Comparison of ENCODE assay signal across 8 mouse cellular contexts in genomic region chr5:122951913-122952641, GRCm38 (mm10). TPM values are rescaled to one million over a fixed set of nuclear protein-coding genes. Genes with fewer than 3 reads are reported as not detected.
DNase-seq lines count a peak whose midpoint lies in the region; ATAC-seq and TF ChIP-seq lines count a peak whose summit lies in the region.

No protein-coding gene starts in this region.

- H3K4me1 ChIP-seq in bone marrow, adult 2 months (ENCODE audit: control insufficient read depth, insufficient read depth, low read length): peaks cover 1% of the 10 kb centered on the region
- H3K4me1 ChIP-seq in forebrain, embryonic 11.5 days (replicated peaks; ENCODE audit: control insufficient read depth, insufficient read depth, low read length): peaks cover 23% of the 10 kb centered on the region
- peaks cover 25% of the 10 kb centered on the region for H3K4me1 ChIP-seq in intestine, embryonic 15.5 days (replicated peaks)
- H3K4me1 ChIP-seq in liver, postnatal 0 days (ENCODE audit: insufficient read depth): peaks cover 29% of the 10 kb centered on the region

- WGBS in bone marrow, adult 2 months: 6% methylated on average over 59 of the region's 59 CpGs
- 1% methylated on average over 58 of the region's 59 CpGs for WGBS in forebrain, embryonic 11.5 days
- WGBS in intestine, embryonic 15.5 days: 6% methylated on average over 59 of the region's 59 CpGs
- 8% methylated on average over 59 of the region's 59 CpGs for WGBS in liver, postnatal 0 days (ENCODE audit: insufficient replicate concordance)

- peak overlapping the region; percentile 60 for H3K9ac ChIP-seq in forebrain, embryonic 11.5 days (ENCODE audit: low read length)
- peak overlapping the region; percentile 48 for H3K9ac ChIP-seq in intestine, embryonic 15.5 days
- peak overlapping the region; percentile 37; the same call in 1 of the 2 replicates for H3K9ac ChIP-seq in liver, postnatal 0 days (replicated peaks)

- ATAC-seq in forebrain, embryonic 11.5 days (replicated peaks; ENCODE audit: low FRiP score): peak; percentile 40
- peak; percentile 26; the same call in 1 of the 2 replicates for ATAC-seq in intestine, embryonic 15.5 days
- peak; percentile 38; the same call in 1 of the 2 replicates for ATAC-seq in liver, postnatal 0 days

- peak overlapping the region; percentile 60 for H3K4me3 ChIP-seq in bone marrow, adult 2 months (replicated peaks; ENCODE audit: control insufficient read depth, low read depth, low read length)
- H3K4me3 ChIP-seq in forebrain, embryonic 11.5 days (ENCODE audit: low read depth, low read length): peak overlapping the region; percentile 35
- H3K4me3 ChIP-seq in intestine, embryonic 15.5 days (replicated peaks): peak overlapping the region; percentile 46
- peak overlapping the region; percentile 39 for H3K4me3 ChIP-seq in liver, postnatal 0 days (ENCODE audit: low read depth, low read length)

- no peak overlapping the region; the same call in 1 of the 2 replicates for H3K27ac ChIP-seq in bone marrow, adult 2 months (ENCODE audit: control insufficient read depth, insufficient read depth, low read depth, low read length, poor library complexity)
- H3K27ac ChIP-seq in forebrain, embryonic 11.5 days (ENCODE audit: low read depth, low read length): no peak overlapping the region
- H3K27ac ChIP-seq in intestine, embryonic 15.5 days: no peak overlapping the region
- no peak overlapping the region for H3K27ac ChIP-seq in liver, postnatal 0 days (ENCODE audit: low read depth)

- H3K4me2 ChIP-seq in forebrain, embryonic 11.5 days (ENCODE audit: low read depth, low read length, severe bottlenecking): peak overlapping the region; percentile 76
- H3K4me2 ChIP-seq in intestine, embryonic 15.5 days (replicated peaks): peak overlapping the region; percentile 92
- H3K4me2 ChIP-seq in liver, postnatal 0 days (ENCODE audit: low read depth, low read length): peak overlapping the region; percentile 73

- no peak for TF ChIP-seq POLR2A in bone marrow, adult 2 months (IDR thresholded peaks at IDR 0.05; ENCODE audit: borderline replicate concordance, control insufficient read depth, low read depth, low read length)

- no peaks in the 10 kb centered on the region for H3K9me3 ChIP-seq in forebrain, embryonic 11.5 days (ENCODE audit: control insufficient read depth, low read length)
- no peaks in the 10 kb centered on the region for H3K9me3 ChIP-seq in intestine, embryonic 15.5 days
- no peaks in the 10 kb centered on the region for H3K9me3 ChIP-seq in liver, postnatal 0 days (ENCODE audit: low read length)

- no peak for TF ChIP-seq CTCF in bone marrow, adult 2 months (IDR thresholded peaks at IDR 0.05; ENCODE audit: control insufficient read depth, insufficient read depth, low read length)
- TF ChIP-seq CTCF in liver, postnatal 0 days (IDR thresholded peaks at IDR 0.05; ENCODE audit: low read depth): no peak

- H3K27me3 ChIP-seq in forebrain, embryonic 11.5 days (ENCODE audit: control insufficient read depth, insufficient read depth, low read length): peaks cover 22% of the 10 kb centered on the region
- peaks cover 20% of the 10 kb centered on the region for H3K27me3 ChIP-seq in intestine, embryonic 15.5 days (replicated peaks)
- peaks cover 20% of the 10 kb centered on the region for H3K27me3 ChIP-seq in liver, postnatal 0 days (ENCODE audit: insufficient read depth, low read length)

- no peak for TF ChIP-seq EP300 in liver, postnatal 0 days (IDR thresholded peaks at IDR 0.05; ENCODE audit: low read depth)

- H3K36me3 ChIP-seq in forebrain, embryonic 11.5 days (ENCODE audit: control insufficient read depth, insufficient read depth, low read length): no peaks in the 10 kb centered on the region
- H3K36me3 ChIP-seq in intestine, embryonic 15.5 days: no peaks in the 10 kb centered on the region
- no peaks in the 10 kb centered on the region for H3K36me3 ChIP-seq in liver, postnatal 0 days (replicated peaks; ENCODE audit: insufficient read depth, low read length)

- DNase-seq in left cerebral cortex, adult 18-20 months (ENCODE audit: low spot score in 2 of 2): peak; percentile 24 to 39
- DNase-seq in left cerebral cortex, adult 11 months (ENCODE audit: low spot score): no peak
- DNase-seq in forebrain, embryonic 11.5 days (ENCODE audit: low spot score): peak; percentile 71
- peak; percentile 35 for DNase-seq in liver, postnatal 0 days
- peak; percentile 52 for DNase-seq in retina, embryonic 14.5 days (ENCODE audit: low spot score)
- no peak for DNase-seq in ovary, adult 18-20 months (ENCODE audit: low spot score)

RNA-seq across cellular contexts. Expression of gene Kdm2b, which starts 37.5 kb away (rescaled TPM):
- total RNA-seq in left cerebral cortex, adult 18-20 months (2021): 10 to 100 TPM; 24.2 to 25.5 TPM
- 17.4 and 24.2 TPM in 2 replicates for polyA plus RNA-seq in bone marrow, adult 2 months (2011; ENCODE audit: insufficient read depth, insufficient read length, low replicate concordance, missing spikeins)
- polyA plus RNA-seq in forebrain, embryonic 11.5 days (2014; fragmentation: Nextera tagmentation; extraction: Ambion mirVana): 78.0 and 92.4 TPM in 2 replicates
- 27.2 and 29.4 TPM in 2 replicates for polyA plus RNA-seq in intestine, embryonic 15.5 days (2015; fragmentation: Nextera tagmentation; extraction: Ambion mirVana)
- polyA plus RNA-seq in liver, postnatal 0 days (2015; fragmentation: Nextera tagmentation; extraction: Ambion mirVana): 7.6 and 8.3 TPM in 2 replicates

Comparison
In these comparisons a context has a peak if more than half of its experiments do, and no peak if none do; other contexts are left out.
1. DNase-seq: peak in left cerebral cortex, adult 18-20 months (2 of 2), forebrain, embryonic 11.5 days (single experiment), liver, postnatal 0 days (single experiment) and retina, embryonic 14.5 days (single experiment); none in left cerebral cortex, adult 11 months (single experiment) and ovary, adult 18-20 months (single experiment).
2. Peak in every context shown above with its lines, with median percentiles within 50 percentile points of each other: H3K4me3 ChIP-seq, ATAC-seq, H3K4me2 ChIP-seq and H3K9ac ChIP-seq.